In genomic region chr12:71603136-71603535, GRCm38 (mm10) we compare ENCODE assay signal across 20 mouse cellular contexts.
DNase-seq lines count a peak whose midpoint lies in the region; TF ChIP-seq lines count a peak whose summit lies in the region.
"Had no signal": no experiment of that assay in that cellular context is flagged by ENCODE, and none has a peak within 500 bp of the region (broad histone marks: within the 10 kb centered on the region; RNA-seq: fewer than 3 reads in every experiment).

No protein-coding gene starts in this region.

- TF ChIP-seq EP300 in heart, adult 2 months (IDR thresholded peaks at IDR 0.05; ENCODE audit: insufficient read depth, low read depth, low read length), result no peak

- H3K27me3 ChIP-seq in heart, adult 2 months (ENCODE audit: control insufficient read depth, insufficient read depth, low read length), result no peaks in the 10 kb centered on the region
- H3K27me3 ChIP-seq: embryonic facial prominence, embryonic 13.5 days; forebrain, embryonic 12.5 days; forebrain, embryonic 15.5 days; hindbrain, embryonic 13.5 days had no signal

- no peak overlapping the region for H3K9ac ChIP-seq in heart, adult 2 months (ENCODE audit: low read depth, low read length)
- H3K9ac ChIP-seq: embryonic facial prominence, embryonic 13.5 days; forebrain, embryonic 12.5 days; forebrain, embryonic 15.5 days; hindbrain, embryonic 13.5 days had no signal

- H3K79me2 ChIP-seq in heart, adult 2 months (replicated peaks; ENCODE audit: control insufficient read depth, insufficient read depth, low read length), result no peaks in the 10 kb centered on the region

- intact Hi-C loops in heart, adult 2 months (cut with DNase I), result no loop called here

- H3K27ac ChIP-seq in heart, adult 2 months, result no peak overlapping the region
- H3K27ac ChIP-seq: embryonic facial prominence, embryonic 10.5 days; embryonic facial prominence, embryonic 13.5 days; forebrain, embryonic 12.5 days; forebrain, embryonic 15.5 days; hindbrain, embryonic 10.5 days; hindbrain, embryonic 13.5 days had no signal

- no peak for TF ChIP-seq POLR2A in heart, adult 2 months (IDR thresholded peaks at IDR 0.05; ENCODE audit: insufficient read depth, low read depth, low read length)

- WGBS in heart, adult 2 months, result 91% methylated on average over 10 of the region's 10 CpGs

- no peaks in the 10 kb centered on the region for H3K36me3 ChIP-seq in heart, adult 2 months (ENCODE audit: control insufficient read depth, insufficient read depth, low read length)
- H3K36me3 ChIP-seq: embryonic facial prominence, embryonic 10.5 days; embryonic facial prominence, embryonic 13.5 days; forebrain, embryonic 12.5 days; forebrain, embryonic 15.5 days; hindbrain, embryonic 10.5 days; hindbrain, embryonic 13.5 days had no signal

- peak; percentile 21 for DNase-seq in cerebellum, adult 8-10 months
- DNase-seq in cerebellum, adult 18-20 months, result no peak
- DNase-seq in heart, adult 11 months, result peak; percentile 64
- no peak for DNase-seq in heart, adult 2 months
- DNase-seq in cerebellum, postnatal 14 days, result peak; percentile 42 to 52
- no peak for DNase-seq in left cerebral cortex, adult 18-20 months (ENCODE audit: low spot score in 2 of 2)
- DNase-seq: adrenal gland, adult 2 months; adrenal gland, postnatal 14 days; embryo, embryonic 11 days; gastrocnemius, postnatal 25 days; heart, postnatal 36 days; kidney, adult 18-20 months; kidney, adult 9 months had no signal

- H3K4me1 ChIP-seq in heart, adult 2 months (ENCODE audit: control insufficient read depth, insufficient read depth, low read length), result no peaks in the 10 kb centered on the region
- H3K4me1 ChIP-seq: embryonic facial prominence, embryonic 10.5 days; embryonic facial prominence, embryonic 13.5 days had no signal

- H3K4me3 ChIP-seq in heart, adult 2 months, result no peak overlapping the region
- H3K4me3 ChIP-seq: embryonic facial prominence, embryonic 10.5 days; embryonic facial prominence, embryonic 13.5 days; erythroblast, embryonic 14.5 days; forebrain, embryonic 12.5 days; forebrain, embryonic 15.5 days; hindbrain, embryonic 10.5 days; hindbrain, embryonic 13.5 days had no signal

- TF ChIP-seq CTCF in heart, adult 2 months (IDR thresholded peaks at IDR 0.05), result no peak

Comparison
In these comparisons a context has a peak if more than half of its experiments do, and no peak if none do; other contexts are left out.
1. DNase-seq: peak in cerebellum, adult 8-10 months (single experiment), heart, adult 11 months (single experiment) and cerebellum, postnatal 14 days (2 of 2); none in cerebellum, adult 18-20 months (0 of 2), heart, adult 2 months (0 of 2) and left cerebral cortex, adult 18-20 months (0 of 2).